Mouse (Mus musculus) right cerebral cortex, adult 2 months (tissue): Measurements from ENCODE around the gene Slc9a1.

Experiments used
- DNase-seq, 2 experiments: peaks; one replicate each; pipeline ENCODE4 v3.0.0; 2021 to 2022; ENCODE audit warnings: low spot score in 2 of 2

The Slc9a1 gene

GRCm38 (mm10) chr4:133439460-133440376, 70.2 kb downstream of the Slc9a1 start:
- peak in 1 of 2 experiments; percentile 19 for DNase-seq

DNA sequence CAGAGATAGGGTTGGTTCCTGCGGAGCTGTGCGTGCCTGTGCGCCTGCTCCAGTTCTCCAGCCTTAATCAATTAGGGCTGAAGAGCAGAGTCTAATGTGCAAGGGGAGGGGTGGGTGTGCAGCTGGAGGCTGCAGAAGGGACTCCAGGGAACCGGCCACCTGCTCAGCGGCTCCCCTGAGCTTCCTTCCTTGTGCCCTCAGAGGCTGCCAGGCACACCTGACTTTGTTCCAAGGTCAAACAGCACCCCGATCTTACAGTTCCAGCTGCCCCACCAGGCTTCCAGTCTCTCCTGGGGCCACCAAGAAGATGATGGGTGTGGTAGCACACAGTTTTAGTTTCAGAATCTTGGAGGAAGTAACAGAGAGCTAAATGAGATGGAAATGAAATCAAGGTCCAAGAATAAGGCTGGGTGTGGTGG, 70.9 kb downstream of the Slc9a1 start:
- no peak for DNase-seq

GRCm38 (mm10) chr4:133442194-133442593, 72.7 kb downstream of the Slc9a1 start:
- DNase-seq: no peak

GRCm38 (mm10) chr4:133443085-133443484, 73.6 kb downstream of the Slc9a1 start:
- no peak for DNase-seq

DNA sequence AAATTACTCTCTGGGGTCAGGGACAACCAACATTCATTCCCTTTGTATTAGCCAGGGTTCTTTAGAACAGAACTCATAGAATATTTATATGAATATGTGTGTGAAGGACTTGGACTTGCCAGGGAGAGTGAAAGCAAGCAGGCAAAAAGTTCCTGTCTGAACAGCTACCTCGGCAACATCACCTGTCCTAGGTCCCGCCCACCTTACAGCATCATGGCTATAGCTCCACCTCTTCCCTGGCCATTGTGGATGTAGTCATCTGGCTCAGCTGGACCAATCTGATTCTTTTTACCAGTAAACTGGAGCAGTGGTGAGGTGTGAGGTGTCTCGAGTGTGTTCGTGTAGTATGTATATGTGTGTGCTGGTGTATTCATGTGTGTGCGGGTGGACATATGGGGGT, 76.2 kb downstream of the Slc9a1 start:
- no peak for DNase-seq

- no peak for DNase-seq
Measured at GRCm38 (mm10) chr4:133447366-133447765, 77.9 kb downstream of the Slc9a1 start.

DNA sequence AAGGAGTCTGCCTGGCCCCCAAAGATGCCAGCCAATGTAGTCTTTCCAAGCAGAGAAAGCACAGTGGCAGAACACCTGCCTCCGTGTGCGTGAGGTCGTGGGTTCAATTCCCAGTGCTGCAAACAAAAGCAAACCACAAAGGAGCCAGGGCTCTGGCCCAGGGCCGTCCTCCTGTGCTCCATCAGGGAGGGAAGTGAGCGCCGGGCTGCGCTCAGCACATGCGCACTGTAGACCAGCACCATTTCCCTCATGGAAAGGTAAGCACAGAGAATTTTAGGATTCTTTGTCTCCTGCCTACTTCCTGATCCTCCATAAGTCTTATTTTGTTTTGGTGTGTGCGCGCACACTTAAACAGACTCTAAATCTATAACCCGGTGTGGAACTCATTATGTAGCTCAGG, 78.5 kb downstream of the Slc9a1 start:
- no peak for DNase-seq

DNA sequence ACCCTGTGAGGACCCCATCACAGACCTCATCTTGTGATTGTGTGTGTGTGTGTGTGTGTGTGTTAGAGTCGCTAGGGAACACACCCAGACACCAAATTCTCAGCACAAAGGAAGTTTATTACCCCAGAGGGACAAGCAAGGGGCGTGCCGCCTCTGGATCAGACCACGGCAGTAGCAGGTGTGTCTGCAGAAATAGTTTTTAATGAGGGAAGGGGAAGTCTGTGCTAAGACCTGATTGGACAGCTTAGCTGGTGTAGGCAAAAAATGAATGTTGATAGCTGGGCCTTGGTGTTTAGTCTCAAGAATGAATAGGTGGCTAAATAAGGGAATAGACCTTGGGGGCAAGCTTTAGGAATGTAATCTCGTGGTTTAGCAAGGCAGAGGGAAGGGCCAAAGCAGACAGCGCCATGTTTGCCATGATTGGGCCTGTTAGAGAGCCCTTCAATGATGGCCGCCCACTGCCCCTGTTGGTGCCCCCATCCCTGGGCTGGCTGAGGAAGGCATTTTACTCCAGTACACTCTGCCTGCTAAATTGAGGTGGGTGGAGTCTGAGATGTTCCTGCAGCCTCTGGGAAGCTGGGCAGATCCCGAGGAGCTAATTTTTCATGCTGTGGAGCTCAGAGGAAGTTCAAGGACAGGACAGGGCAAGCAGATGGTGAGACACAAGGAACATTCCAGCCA, 79.3 kb downstream of the Slc9a1 start:
- DNase-seq: no peak

GRCm38 (mm10) chr4:133449726-133450125, 80.2 kb downstream of the Slc9a1 start:
- peak; percentile 53 to 64 for DNase-seq

DNA sequence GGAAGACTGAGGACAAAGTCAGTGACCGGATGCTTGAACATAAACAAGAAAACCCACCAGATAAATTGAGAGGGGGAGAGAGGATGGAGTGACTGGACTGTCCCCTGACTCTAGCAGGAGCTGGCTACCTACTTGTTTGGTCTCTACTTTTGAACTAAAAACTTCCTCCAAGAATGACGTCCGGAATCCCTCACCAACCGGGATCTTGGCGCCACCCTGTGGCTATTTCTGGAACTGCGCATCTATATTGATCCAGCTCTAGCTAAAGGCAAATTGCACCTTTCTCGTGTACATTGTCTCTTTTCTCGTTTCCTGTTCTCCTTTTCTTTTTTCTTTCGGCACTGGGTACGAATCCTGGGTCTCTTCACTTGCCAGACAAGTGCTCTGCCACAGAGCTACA, 82.0 kb downstream of the Slc9a1 start:
- peak; percentile 91 to 92 for DNase-seq

GRCm38 (mm10) chr4:133452433-133452832, 82.9 kb downstream of the Slc9a1 start:
- DNase-seq: no peak

DNA sequence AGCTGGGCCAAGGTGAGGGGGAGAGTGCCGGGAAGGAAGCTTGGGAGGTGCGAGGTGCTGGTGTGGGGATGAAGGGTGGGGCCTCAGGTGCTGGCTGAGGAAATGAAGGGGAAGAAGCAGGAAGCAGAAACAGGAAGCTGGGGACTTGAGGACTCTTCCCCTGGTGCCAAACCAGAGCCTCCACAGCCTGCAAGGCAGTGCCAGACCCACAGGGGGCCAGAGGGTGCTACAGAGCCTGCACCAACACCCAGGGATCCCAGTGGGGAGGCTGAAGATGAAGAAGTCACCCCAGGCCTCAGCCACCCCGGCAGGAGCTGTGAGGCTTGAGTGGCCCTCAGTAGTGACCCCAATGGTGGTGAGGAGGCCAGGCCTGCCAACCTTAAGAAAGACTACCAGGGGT, 88.5 kb downstream of the Slc9a1 start:
- DNase-seq: no peak

GRCm38 (mm10) chr4:133460006-133460405, 90.5 kb downstream of the Slc9a1 start:
- DNase-seq: no peak

DNA sequence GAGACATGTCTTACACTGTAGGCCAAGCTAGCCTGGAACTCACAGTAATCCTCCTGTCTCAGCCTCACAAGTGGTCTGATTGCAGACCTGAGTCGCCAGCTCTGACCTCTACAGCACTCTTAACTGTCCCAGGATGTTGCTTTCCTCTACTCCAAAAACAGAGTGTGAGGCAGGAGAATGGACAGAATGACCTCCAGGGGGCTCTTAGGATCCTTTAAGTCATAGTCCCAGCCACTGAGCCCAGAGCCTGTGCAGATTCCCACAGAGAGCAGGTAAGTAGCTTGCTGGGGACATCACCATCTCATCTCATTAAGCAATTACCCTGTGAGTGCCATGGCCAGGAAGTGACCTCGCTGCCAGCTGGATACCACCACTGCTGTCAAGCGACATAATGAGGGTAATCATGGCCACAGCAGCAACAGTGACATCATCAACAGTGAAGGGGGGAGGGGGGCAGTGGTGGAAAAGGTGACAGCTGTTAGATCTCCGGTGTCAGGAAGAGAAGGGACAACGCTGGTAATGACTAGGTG, 91.4 kb downstream of the Slc9a1 start:
- DNase-seq: no peak

DNA sequence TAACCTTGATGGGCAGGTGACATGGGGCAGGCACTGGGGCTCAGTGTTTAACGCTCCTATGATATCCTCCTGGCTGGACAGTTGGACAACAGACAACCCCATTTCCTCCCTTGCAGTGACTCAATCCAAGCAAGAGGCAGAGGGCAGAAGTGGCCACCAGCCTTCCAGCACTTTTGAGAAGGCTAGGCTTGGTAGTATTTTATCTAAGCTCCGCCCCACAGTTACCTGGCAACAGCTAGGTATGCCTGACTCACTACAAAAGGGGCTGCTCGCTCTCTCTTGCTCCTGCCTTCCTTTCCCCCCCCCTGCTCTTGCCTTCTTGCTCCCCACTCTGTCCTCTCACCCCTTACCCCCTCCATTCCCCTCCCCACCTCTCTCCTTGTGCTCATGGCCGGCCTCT, 91.9 kb downstream of the Slc9a1 start:
- DNase-seq: no peak

DNA sequence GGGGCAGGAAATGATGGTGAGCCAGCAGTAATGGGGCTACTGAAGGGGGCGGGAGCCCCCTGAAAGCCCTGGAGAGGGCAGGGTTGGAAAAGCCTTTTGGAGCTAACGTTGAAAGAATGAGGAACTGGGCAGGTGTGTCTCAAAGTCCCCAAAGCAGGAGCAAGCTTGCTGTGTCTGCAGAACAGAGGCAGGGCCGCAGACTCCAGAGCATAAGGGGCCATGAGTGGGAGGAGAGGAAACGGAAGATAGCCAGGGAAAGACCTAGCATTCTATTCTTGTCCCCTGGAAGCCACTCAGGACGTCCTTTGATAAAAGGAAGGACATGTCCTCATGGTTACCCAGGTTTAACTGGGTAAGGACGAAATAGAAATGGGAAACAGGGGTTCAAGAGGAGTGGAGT, 93.7 kb downstream of the Slc9a1 start:
- no peak for DNase-seq

- DNase-seq: peak; percentile 65 to 76
Measured at GRCm38 (mm10) chr4:133468080-133468479, 98.6 kb downstream of the Slc9a1 start.

DNA sequence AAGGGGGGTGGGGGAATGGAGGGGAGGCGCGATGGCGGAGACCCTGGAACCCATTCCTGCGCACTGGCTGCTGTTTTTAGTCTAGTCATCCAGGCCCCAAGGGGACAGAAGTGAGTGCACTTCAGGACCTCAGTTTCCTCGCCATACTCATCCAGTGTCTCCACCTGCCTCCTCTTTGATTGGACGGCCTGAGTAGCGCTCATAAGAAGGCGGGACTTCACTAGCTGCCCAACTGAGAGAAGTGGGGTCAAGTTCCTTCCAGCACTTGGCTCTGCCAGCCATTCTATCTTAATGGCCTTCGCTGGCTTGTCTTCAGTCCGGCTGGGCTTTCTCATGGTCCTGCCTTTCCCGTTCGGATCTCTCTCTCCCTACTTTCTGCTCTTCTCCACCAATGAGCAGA, 99.6 kb downstream of the Slc9a1 start:
- no peak for DNase-seq

GRCm38 (mm10) chr4:133471135-133471821, 101.8 kb downstream of the Slc9a1 start:
- no peak for DNase-seq
